Mouse (Mus musculus) stomach, adult 2 months (tissue): ENCODE measurements around the gene Plscr1. TPM values are rescaled to one million over a fixed set of nuclear protein-coding genes. Genes with fewer than 3 reads are reported as not detected.

Source experiments
- polyA plus RNA-seq: library from polyadenylated mRNA; depleted of rRNA; stranded (reverse); fragments of >200 nt; gene quantifications from 2 replicates; pipeline ENCODE4 v1.2.3, GENCODE M21; 2012; rRNA removed

Gene Plscr1
- 16.2 and 17.1 TPM in 2 replicates for polyA plus RNA-seq

GRCm38 (mm10) chr9:92249447-92249852 is at the start of gene Plscr1:
Gene Plscr1 (plus strand): TSS chr9:92249750.

DNA sequence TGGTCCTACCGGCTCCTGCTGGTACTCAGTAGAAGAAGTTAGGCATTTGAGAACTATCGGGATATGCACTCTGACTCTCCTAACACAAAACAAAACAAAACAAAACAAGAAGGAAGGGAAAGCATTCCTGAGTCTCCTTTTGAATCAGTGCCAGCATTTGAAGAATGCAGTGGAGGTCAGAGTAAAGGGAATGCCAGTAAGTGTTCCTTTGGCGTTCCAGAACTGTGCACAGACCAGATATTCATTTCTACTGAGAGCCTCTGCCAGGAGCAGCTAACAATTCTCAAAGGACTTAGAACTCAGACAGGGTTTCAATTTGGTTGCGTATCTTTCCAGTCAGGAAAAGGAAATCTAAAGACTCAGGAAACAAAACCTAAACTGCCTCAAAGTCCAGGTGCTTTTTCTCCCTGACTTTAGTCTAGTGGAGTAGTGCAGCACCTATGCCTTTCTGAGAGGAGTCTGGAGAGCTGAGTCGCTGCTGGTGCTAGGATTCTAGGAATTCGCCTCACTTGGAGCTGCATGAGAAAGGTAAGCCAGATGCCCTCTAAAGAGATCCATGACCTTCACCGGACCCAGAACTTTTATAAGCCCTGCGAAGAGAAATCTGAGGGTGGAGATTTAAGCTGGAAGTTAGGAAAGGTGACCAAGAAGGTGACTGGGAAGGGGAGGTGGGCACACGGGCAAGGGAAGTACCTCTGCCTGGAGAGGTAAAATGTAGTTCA is 26.1 kb downstream of the Plscr1 start, which contains the start of gene Plscr2:
TSS of gene Plscr2 (plus strand) at position 117 of the 722 bp plus-strand sequence.

DNA sequence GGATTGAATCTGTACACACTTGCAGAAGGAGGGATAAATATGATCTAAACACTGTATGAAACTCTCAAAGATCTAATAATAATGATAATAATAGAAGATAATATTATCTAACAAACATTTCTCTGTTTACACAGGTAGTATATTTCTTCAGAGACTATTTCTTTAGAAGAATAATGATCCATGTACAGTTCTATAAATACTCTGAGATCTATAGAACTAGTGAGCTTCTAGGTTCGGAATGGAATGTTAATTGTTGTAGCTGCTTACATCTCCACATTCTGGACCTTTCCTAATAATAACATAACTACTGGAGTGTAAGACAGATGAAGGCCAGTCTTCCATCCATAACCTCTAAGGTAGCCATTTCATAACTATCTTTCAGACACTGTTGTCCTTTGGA is 59.5 kb downstream of the Plscr1 start, which contains the start of gene 1700057G04Rik:
TSS of gene 1700057G04Rik (plus strand) at position 301 of the 400 bp plus-strand sequence.

Other genes with a start within 250 kb of the Plscr1 start
- gene Plscr5, start 56.8 kb upstream of the Plscr1 start, polyA plus RNA-seq = not detected in 2 replicates
- gene Plscr2, start 25.9 kb downstream of the Plscr1 start, polyA plus RNA-seq = 2.4 and 4.2 TPM in 2 replicates
- not detected in 2 replicates for gene 1700057G04Rik, start 59.6 kb downstream of the Plscr1 start, polyA plus RNA-seq
- 2.4 and 3.7 TPM in 2 replicates for gene Plscr4, start 207.6 kb downstream of the Plscr1 start, polyA plus RNA-seq